Mouse (Mus musculus) megakaryocyte, embryonic 14.5 days (primary cell): Measurements from ENCODE around the gene Igf2bp3. TPM values are rescaled to one million over a fixed set of nuclear protein-coding genes. Genes with fewer than 3 reads are reported as not detected.

ENCODE experiments used
- H3K27me3 ChIP-seq: replicated peaks from 2 replicates; pipeline ENCODE3; 2012; ENCODE audit warnings: inconsistent platforms
- H3K36me3 ChIP-seq: replicated peaks from 2 replicates; pipeline ENCODE3; 2012; ENCODE audit warnings: low read length, inconsistent platforms, mixed read lengths
- H3K4me1 ChIP-seq: 2 replicates; pipeline ENCODE4 v1.6.1; 2012; ENCODE audit warnings: inconsistent platforms
- H3K4me3 ChIP-seq: replicated peaks from 2 replicates; pipeline ENCODE3; 2012; ENCODE audit warnings: moderate library complexity, mild to moderate bottlenecking, inconsistent platforms
- H3K9me3 ChIP-seq: 2 replicates; pipeline ENCODE4 v1.6.1; 2012; ENCODE audit warnings: inconsistent platforms
- FLI1 ChIP-seq: IDR thresholded peaks from 2 replicates; pipeline ENCODE4 v1.6.1; 2012; ENCODE audit warnings: low read length, inconsistent platforms, mixed read lengths
- GATA1 ChIP-seq: IDR thresholded peaks from 3 replicates; pipeline ENCODE4 v1.6.1; 2012; ENCODE audit warnings: mixed read lengths, low read length, inconsistent platforms, borderline replicate concordance
- polyA plus RNA-seq: library from polyadenylated mRNA; stranded (reverse); fragments of >175 nt; gene quantifications from 2 replicates; pipeline ENCODE4 v1.2.3, GENCODE M21; 2012; ENCODE audit warnings: low replicate concordance; ENCODE audit not compliant: insufficient read depth

The Igf2bp3 gene
- polyA plus RNA-seq, 1 experiment, result 11.9 TPM

GRCm38 (mm10) chr6:49212141-49212540 is 2.6 kb downstream of the Igf2bp3 start:
- H3K4me3 ChIP-seq, result no peak overlapping the region
- H3K27me3 ChIP-seq, result no peaks in the 10 kb centered on the region
- TF ChIP-seq FLI1 (no peak), GATA1 (no peak)
- H3K36me3 ChIP-seq, result peaks cover 9% of the 10 kb centered on the region
- H3K9me3 ChIP-seq, result no peaks in the 10 kb centered on the region
- peaks cover 58% of the 10 kb centered on the region for H3K4me1 ChIP-seq

- no peaks in the 10 kb centered on the region for H3K27me3 ChIP-seq
- no peaks in the 10 kb centered on the region for H3K9me3 ChIP-seq
- TF ChIP-seq GATA1 (no peak), FLI1 (no peak)
- peaks cover 61% of the 10 kb centered on the region for H3K4me1 ChIP-seq
- no peak overlapping the region for H3K4me3 ChIP-seq
- H3K36me3 ChIP-seq, result peaks cover 12% of the 10 kb centered on the region
Observed at GRCm38 (mm10) chr6:49211596-49211995, 3.2 kb downstream of the Igf2bp3 start.

GRCm38 (mm10) chr6:49209881-49210854 is 4.6 kb downstream of the Igf2bp3 start:
- TF ChIP-seq FLI1, result no peak
- TF ChIP-seq GATA1, result no peak
- Histone ChIP-seq H3K4me1 (peaks cover 68% of the 10 kb centered on the region), H3K27me3 (no peaks in the 10 kb centered on the region), H3K4me3 (peak overlapping the region; percentile 78), H3K36me3 (peaks cover 26% of the 10 kb centered on the region), H3K9me3 (no peaks in the 10 kb centered on the region)

GRCm38 (mm10) chr6:49208935-49209334 is 5.8 kb downstream of the Igf2bp3 start:
- H3K4me1 ChIP-seq, result peaks cover 68% of the 10 kb centered on the region
- TF ChIP-seq GATA1 (no peak), FLI1 (no peak)
- H3K9me3 ChIP-seq, result no peaks in the 10 kb centered on the region
- H3K27me3 ChIP-seq, result no peaks in the 10 kb centered on the region
- H3K36me3 ChIP-seq, result peaks cover 37% of the 10 kb centered on the region
- H3K4me3 ChIP-seq, result no peak overlapping the region

- H3K36me3 ChIP-seq, result peaks cover 41% of the 10 kb centered on the region
- peak overlapping the region; percentile 74 for H3K4me3 ChIP-seq
Observed at GRCm38 (mm10) chr6:49208297-49208930, 6.3 kb downstream of the Igf2bp3 start.

GRCm38 (mm10) chr6:49206416-49206815 is 8.3 kb downstream of the Igf2bp3 start:
- Histone ChIP-seq H3K36me3 (peaks cover 52% of the 10 kb centered on the region), H3K9me3 (no peaks in the 10 kb centered on the region), H3K4me1 (peaks cover 48% of the 10 kb centered on the region), H3K27me3 (no peaks in the 10 kb centered on the region), H3K4me3 (no peak overlapping the region)
- TF ChIP-seq FLI1, result no peak
- TF ChIP-seq GATA1, result no peak

More at GRCm38 (mm10) chr6:49208297-49208930, 6.3 kb downstream of the Igf2bp3 start:
- TF ChIP-seq FLI1 (no peak), GATA1 (no peak)
- no peaks in the 10 kb centered on the region for H3K27me3 ChIP-seq
- peaks cover 65% of the 10 kb centered on the region for H3K4me1 ChIP-seq
- no peaks in the 10 kb centered on the region for H3K9me3 ChIP-seq

GRCm38 (mm10) chr6:49195188-49195587 is 19.6 kb downstream of the Igf2bp3 start:
- H3K36me3 ChIP-seq, result peaks cover 66% of the 10 kb centered on the region
- H3K4me3 ChIP-seq, result peak overlapping the region; percentile 43
- TF ChIP-seq FLI1, result no peak
- TF ChIP-seq GATA1, result no peak
- peaks cover 24% of the 10 kb centered on the region for H3K4me1 ChIP-seq
- peaks cover 23% of the 10 kb centered on the region for H3K9me3 ChIP-seq
- no peaks in the 10 kb centered on the region for H3K27me3 ChIP-seq

GRCm38 (mm10) chr6:49194536-49194935 is 20.2 kb downstream of the Igf2bp3 start:
- Histone ChIP-seq H3K4me1 (peaks cover 31% of the 10 kb centered on the region), H3K36me3 (peaks cover 68% of the 10 kb centered on the region), H3K27me3 (no peaks in the 10 kb centered on the region), H3K9me3 (peaks cover 23% of the 10 kb centered on the region), H3K4me3 (no peak overlapping the region)
- TF ChIP-seq FLI1, result no peak
- TF ChIP-seq GATA1, result no peak

- Histone ChIP-seq H3K36me3 (peaks cover 48% of the 10 kb centered on the region), H3K4me3 (no peak overlapping the region), H3K4me1 (peaks cover 47% of the 10 kb centered on the region), H3K9me3 (peaks cover 3% of the 10 kb centered on the region; the same call in 1 of the 2 replicates), H3K27me3 (no peaks in the 10 kb centered on the region)
- TF ChIP-seq GATA1, result no peak
Observed at GRCm38 (mm10) chr6:49189363-49189762, 25.4 kb downstream of the Igf2bp3 start.

- Histone ChIP-seq H3K9me3 (peaks cover 3% of the 10 kb centered on the region; the same call in 1 of the 2 replicates), H3K4me3 (no peak overlapping the region), H3K36me3 (peaks cover 40% of the 10 kb centered on the region), H3K4me1 (peaks cover 28% of the 10 kb centered on the region), H3K27me3 (no peaks in the 10 kb centered on the region)
- TF ChIP-seq GATA1 (no peak), FLI1 (no peak)
Observed at GRCm38 (mm10) chr6:49187299-49187698, 27.5 kb downstream of the Igf2bp3 start.
